19 mouse cellular contexts compared by ENCODE assay signal in the genomic region with DNA sequence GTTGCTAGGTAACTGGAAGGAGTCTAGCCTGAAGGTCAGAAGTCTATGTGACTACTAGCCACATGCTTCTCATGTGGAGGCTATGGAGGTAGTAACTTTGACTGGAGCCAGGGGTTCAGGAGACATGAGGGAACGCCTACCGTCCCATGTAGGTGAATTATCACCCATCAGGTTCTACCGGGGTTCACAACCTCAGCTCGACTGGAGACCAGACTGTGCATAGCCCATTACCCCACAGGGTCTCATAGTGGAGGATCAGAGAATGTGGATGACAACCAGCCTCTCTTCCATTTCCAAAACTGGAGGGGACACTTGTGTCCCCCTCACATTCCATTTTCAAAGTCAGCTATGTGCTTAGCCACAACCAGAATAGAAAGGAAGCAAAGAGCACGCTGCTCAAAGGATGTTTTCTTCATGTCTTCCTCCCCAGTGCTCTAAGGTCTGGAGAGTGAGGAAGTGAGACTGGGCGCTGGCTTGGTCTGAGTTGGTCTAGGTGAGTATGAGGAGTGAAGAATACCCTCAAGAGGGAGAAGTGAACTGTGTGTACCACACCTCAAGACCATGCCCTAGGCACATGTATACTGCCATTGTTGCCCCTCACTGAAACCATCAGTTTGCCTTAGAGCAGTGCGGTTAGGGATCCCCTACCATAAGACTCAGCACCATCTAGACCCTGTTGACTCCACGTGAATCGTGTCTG.
DNase-seq lines count a peak whose midpoint lies in the region; ATAC-seq lines count a peak whose summit lies in the region.
"Had no signal": no experiment of that assay in that cellular context is flagged by ENCODE, and none has a peak within 500 bp of the region (broad histone marks: within the 10 kb centered on the region; RNA-seq: fewer than 3 reads in every experiment).

No protein-coding gene starts in this region.

- H3K4me2 ChIP-seq in forebrain, embryonic 13.5 days: no peak overlapping the region
- no peak overlapping the region for H3K4me2 ChIP-seq in liver, embryonic 11.5 days
- H3K4me2 ChIP-seq: embryonic facial prominence, embryonic 13.5 days; heart, embryonic 11.5 days; heart, embryonic 15.5 days; hindbrain, embryonic 15.5 days had no signal

- H3K27me3 ChIP-seq in forebrain, embryonic 10.5 days (ENCODE audit: poor library complexity, severe bottlenecking): no peaks in the 10 kb centered on the region
- no peaks in the 10 kb centered on the region for H3K27me3 ChIP-seq in forebrain, embryonic 13.5 days
- H3K27me3 ChIP-seq in liver, embryonic 11.5 days (replicated peaks; ENCODE audit: control insufficient read depth, insufficient read depth, low read length): no peaks in the 10 kb centered on the region
- no peaks in the 10 kb centered on the region for H3K27me3 ChIP-seq in splenic B cell, adult 2 months (ENCODE audit: control insufficient read depth, insufficient read depth, low read length, poor library complexity, severe bottlenecking)
- H3K27me3 ChIP-seq: embryonic facial prominence, embryonic 13.5 days; heart, embryonic 15.5 days; hindbrain, embryonic 15.5 days had no signal

- 89% methylated on average over 9 of the region's 9 CpGs for WGBS in forebrain, embryonic 10.5 days
- 91% methylated on average over 9 of the region's 9 CpGs for WGBS in forebrain, embryonic 13.5 days
- 79% methylated on average over 9 of the region's 9 CpGs for WGBS in liver, embryonic 11.5 days

- H3K36me3 ChIP-seq in forebrain, embryonic 10.5 days (replicated peaks): peaks cover 32% of the 10 kb centered on the region
- peaks cover 26% of the 10 kb centered on the region for H3K36me3 ChIP-seq in forebrain, embryonic 13.5 days (ENCODE audit: poor library complexity, severe bottlenecking)
- 0 out of 2 replicates have a peak, but pooled peaks cover 3% of the 10 kb centered on the region for H3K36me3 ChIP-seq in liver, embryonic 11.5 days (ENCODE audit: control insufficient read depth, insufficient read depth, low read length)
- peaks cover 2% of the 10 kb centered on the region; the same call in 1 of the 2 replicates for H3K36me3 ChIP-seq in splenic B cell, adult 2 months (ENCODE audit: control insufficient read depth, insufficient read depth, low read length, poor library complexity, severe bottlenecking)
- H3K36me3 ChIP-seq: heart, embryonic 15.5 days had no signal

- no peak overlapping the region for H3K27ac ChIP-seq in forebrain, embryonic 10.5 days
- H3K27ac ChIP-seq in forebrain, embryonic 13.5 days: no peak overlapping the region
- no peak overlapping the region for H3K27ac ChIP-seq in liver, embryonic 11.5 days (ENCODE audit: low read depth, low read length)
- H3K27ac ChIP-seq: embryonic facial prominence, embryonic 13.5 days; gastrocnemius, adult 2 months; heart, embryonic 15.5 days; hindbrain, embryonic 15.5 days had no signal

- no peak overlapping the region for H3K4me3 ChIP-seq in forebrain, embryonic 10.5 days
- no peak overlapping the region for H3K4me3 ChIP-seq in forebrain, embryonic 13.5 days
- no peak overlapping the region for H3K4me3 ChIP-seq in liver, embryonic 11.5 days (ENCODE audit: low read depth, low read length)
- H3K4me3 ChIP-seq: embryonic facial prominence, embryonic 13.5 days; gastrocnemius, adult 2 months; heart, embryonic 15.5 days; hindbrain, embryonic 15.5 days had no signal

- DNase-seq in forebrain, embryonic 10.5 days (ENCODE audit: extremely low spot score, low spot score): peak; percentile 3
- DNase-seq in liver, embryonic 11.5 days (ENCODE audit: low spot score): peak; percentile 27
- DNase-seq in liver: no peak
- peak; percentile 14 for DNase-seq in splenic B cell, adult 2 months (ENCODE audit: low read depth, low spot score)
- no peak for DNase-seq in layer of hippocampus, postnatal 36 days
- DNase-seq: adrenal gland, postnatal 25 days; cerebellum, adult 9-10 months; cerebellum, postnatal 25 days; gastrocnemius, adult 2 months; gastrocnemius, postnatal 25 days; heart, adult 18-20 months; heart, postnatal 14 days had no signal

- no peaks in the 10 kb centered on the region for H3K9me3 ChIP-seq in forebrain, embryonic 10.5 days
- H3K9me3 ChIP-seq in forebrain, embryonic 13.5 days (replicated peaks): no peaks in the 10 kb centered on the region
- H3K9me3 ChIP-seq in liver, embryonic 11.5 days (ENCODE audit: control insufficient read depth, low read length): no peaks in the 10 kb centered on the region
- H3K9me3 ChIP-seq: embryonic facial prominence, embryonic 13.5 days; heart, embryonic 15.5 days; hindbrain, embryonic 15.5 days had no signal

- no peaks in the 10 kb centered on the region for H3K4me1 ChIP-seq in forebrain, embryonic 10.5 days
- H3K4me1 ChIP-seq in forebrain, embryonic 13.5 days: no peaks in the 10 kb centered on the region
- 0 out of 2 replicates have a peak, but pooled peaks cover 3% of the 10 kb centered on the region for H3K4me1 ChIP-seq in liver, embryonic 11.5 days (replicated peaks; ENCODE audit: control insufficient read depth, insufficient read depth, low read length)
- H3K4me1 ChIP-seq: embryonic facial prominence, embryonic 13.5 days; heart, embryonic 15.5 days; hindbrain, embryonic 15.5 days had no signal

- no peak overlapping the region for H3K9ac ChIP-seq in forebrain, embryonic 13.5 days
- no peak overlapping the region for H3K9ac ChIP-seq in liver, embryonic 11.5 days (ENCODE audit: low read depth, low read length)
- H3K9ac ChIP-seq: embryonic facial prominence, embryonic 13.5 days; heart, embryonic 15.5 days; hindbrain, embryonic 15.5 days had no signal

- ATAC-seq in forebrain, embryonic 13.5 days: no peak
- ATAC-seq in liver, embryonic 11.5 days (replicated peaks; ENCODE audit: low FRiP score): no peak
- ATAC-seq in common myeloid progenitor, adult 5-6 weeks (replicated peaks; ENCODE audit: low read depth, poor library complexity, severe bottlenecking): peak; percentile 38; the same call in 1 of the 2 replicates
- ATAC-seq: forebrain, embryonic 14.5 days had no signal

Comparison
In these comparisons a context has a peak if more than half of its experiments do, and no peak if none do; other contexts are left out.
1. DNase-seq: peak in forebrain, embryonic 10.5 days (single experiment), liver, embryonic 11.5 days (single experiment) and splenic B cell, adult 2 months (single experiment); none in liver (single experiment) and layer of hippocampus, postnatal 36 days (0 of 2).